Mouse (Mus musculus): ENCODE measurements around the gene Gm9922.

The Gm9922 gene

GRCm38 (mm10) chr14:101687696-101688095 lies 41.9 kb downstream of the Gm9922 start:
- no peak for DNase-seq (ENCODE audit: low spot score in 2 of 2)
